Mouse (Mus musculus): ENCODE measurements around the gene Zcchc24. TPM values are rescaled to one million over a fixed set of nuclear protein-coding genes. Genes with fewer than 3 reads are reported as not detected.

Gene Zcchc24
- polyA plus RNA-seq, 1 experiment from 2014 or later = 29.0 TPM

DNA sequence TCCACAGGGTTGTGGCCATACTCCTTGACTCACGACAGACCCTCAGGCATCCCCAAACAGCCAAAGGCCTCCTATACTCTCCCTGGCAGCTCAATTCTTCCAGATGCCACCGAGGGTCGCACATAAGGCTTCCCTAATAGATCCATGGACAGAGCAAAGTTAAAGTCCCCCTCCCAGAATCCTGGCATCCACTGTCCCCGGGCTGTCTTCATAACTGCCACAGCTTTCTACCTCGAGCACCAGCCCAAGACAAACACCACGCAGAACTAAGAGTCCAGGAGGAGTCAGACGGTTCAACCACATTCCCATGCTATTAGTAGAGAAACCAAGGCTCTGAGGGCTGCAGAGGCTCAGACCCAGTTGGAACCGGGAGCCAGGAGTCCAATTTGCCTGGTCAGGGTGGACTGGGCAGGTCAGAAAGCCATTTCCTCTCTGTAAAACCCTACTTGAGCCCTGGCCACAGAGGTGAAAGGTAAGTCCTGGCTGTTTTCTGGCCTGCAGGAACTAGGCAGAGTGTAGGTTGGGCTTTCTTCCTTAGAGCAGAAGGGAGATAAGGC, 8.8 kb downstream of the Zcchc24 start:
- ChIA-PET POLR2A (interaction anchor here (1.9 kb wide), 1 partner anchor 8 kb away, joined by 7 read pairs; the partner anchor contains the start of gene Zcchc24), CTCF (no interaction called here)
- DNase-seq (ENCODE audit: low read depth, low spot score) (no peak), ATAC-seq (peak; percentile 25)
- H3K27me3 ChIP-seq = no peaks in the 10 kb centered on the region
- no peak for TF ChIP-seq CTCF (IDR thresholded peaks at IDR 0.05)
- in situ Hi-C loops (cut with MboI; ENCODE audit: low pct_unique_long_range_greater_than_20kb) = no loop called here

DNA sequence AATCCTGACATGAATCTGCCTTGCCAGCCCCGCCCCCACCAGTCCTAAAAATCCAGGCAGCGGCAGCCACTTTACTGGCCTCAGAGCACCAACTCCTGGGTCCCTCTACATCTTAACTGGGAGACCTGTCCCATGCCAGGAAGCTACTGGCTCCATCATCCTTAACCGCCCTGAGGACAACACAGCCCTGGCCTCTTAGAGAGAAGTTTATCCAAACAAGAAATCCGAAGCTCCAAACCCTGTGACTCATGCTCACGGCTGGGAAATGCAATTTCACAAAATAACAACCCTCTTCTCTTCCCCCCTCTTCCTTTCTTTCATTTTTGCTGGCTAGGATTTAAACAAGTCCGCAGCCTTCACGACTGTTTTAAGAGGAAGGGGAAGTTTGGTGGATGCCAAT, 9.3 kb downstream of the Zcchc24 start:
- no peaks in the 10 kb centered on the region for H3K27me3 ChIP-seq
- CTCF ChIA-PET = no interaction called here
- in situ Hi-C loops (cut with MboI; ENCODE audit: low pct_unique_long_range_greater_than_20kb) = no loop called here
- no peak for TF ChIP-seq CTCF (IDR thresholded peaks at IDR 0.05)
- ATAC-seq (peak; percentile 36), DNase-seq (ENCODE audit: low read depth, low spot score) (no peak)
- POLR2A ChIA-PET = interaction anchor here (1.4 to 1.9 kb wide), 2 partner anchors 9 to 11 kb away, joined by 3 to 7 read pairs; partner anchors contain the start of gene Zcchc24

DNA sequence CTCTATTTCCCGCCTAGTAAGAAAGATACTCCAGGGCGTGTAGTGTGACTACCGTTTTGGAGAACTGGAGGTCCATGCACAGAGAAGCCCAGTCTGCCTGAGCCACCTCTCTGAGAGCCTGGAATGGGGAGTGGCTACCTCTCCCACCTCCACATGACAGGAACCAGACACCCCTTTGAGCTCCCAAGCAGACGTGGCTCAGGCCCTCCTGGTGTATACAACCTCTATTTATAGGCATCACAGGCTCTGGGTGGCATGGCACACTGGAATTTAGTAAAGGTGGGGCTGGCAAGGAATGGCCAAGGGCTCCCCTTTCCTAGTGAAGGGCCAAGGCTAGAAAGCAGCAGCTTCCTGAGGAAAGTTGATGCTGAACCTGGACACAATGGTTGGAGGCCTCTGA, 10.9 kb downstream of the Zcchc24 start:
- CTCF ChIA-PET = no interaction called here
- in situ Hi-C loops (cut with MboI; ENCODE audit: low pct_unique_long_range_greater_than_20kb) = no loop called here
- ATAC-seq = no peak
- H3K27me3 ChIP-seq = no peaks in the 10 kb centered on the region
- POLR2A ChIA-PET = no interaction called here
- TF ChIP-seq CTCF (IDR thresholded peaks at IDR 0.05) = no peak
- DNase-seq (ENCODE audit: low read depth, low spot score) = no peak

DNA sequence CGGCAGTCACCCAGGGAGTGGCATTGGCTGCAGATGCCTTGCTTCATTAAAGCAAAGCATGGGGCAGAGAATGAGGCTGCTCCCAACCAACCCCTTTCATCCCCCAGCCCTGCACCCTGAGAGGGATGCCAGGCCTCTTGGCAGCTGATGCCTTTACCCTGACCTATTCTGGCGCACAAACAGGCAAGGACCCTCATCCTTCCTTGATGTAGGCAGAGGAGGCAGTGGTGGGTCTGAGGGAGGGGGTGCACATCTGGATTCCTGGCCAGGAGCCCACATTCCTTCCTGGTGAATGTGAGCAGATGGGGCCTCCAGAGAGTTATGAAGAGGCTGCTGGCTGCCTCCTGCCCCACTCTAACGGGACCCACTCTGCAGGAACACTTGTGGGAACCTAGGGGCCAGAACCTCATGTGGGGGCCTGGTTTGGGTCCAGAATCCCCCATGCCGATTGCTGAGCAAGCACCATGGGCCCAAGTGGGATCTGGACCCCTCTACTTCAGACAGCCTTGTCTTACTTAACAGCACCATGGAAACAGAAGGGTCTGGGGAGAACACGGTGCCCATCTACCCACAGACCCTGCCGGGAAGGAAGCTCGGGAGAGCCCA, 12.4 kb downstream of the Zcchc24 start:
- TF ChIP-seq CTCF (IDR thresholded peaks at IDR 0.05) = no peak
- ChIA-PET POLR2A (interaction anchor here (0.7 kb wide), 1 partner anchor 13 kb away, joined by 6 read pairs; the partner anchor contains the start of gene Zcchc24), CTCF (no interaction called here)
- in situ Hi-C loops (cut with MboI; ENCODE audit: low pct_unique_long_range_greater_than_20kb) = no loop called here
- ATAC-seq = peak; percentile 1
- no peaks in the 10 kb centered on the region for H3K27me3 ChIP-seq
- no peak for DNase-seq (ENCODE audit: low read depth, low spot score)

DNA sequence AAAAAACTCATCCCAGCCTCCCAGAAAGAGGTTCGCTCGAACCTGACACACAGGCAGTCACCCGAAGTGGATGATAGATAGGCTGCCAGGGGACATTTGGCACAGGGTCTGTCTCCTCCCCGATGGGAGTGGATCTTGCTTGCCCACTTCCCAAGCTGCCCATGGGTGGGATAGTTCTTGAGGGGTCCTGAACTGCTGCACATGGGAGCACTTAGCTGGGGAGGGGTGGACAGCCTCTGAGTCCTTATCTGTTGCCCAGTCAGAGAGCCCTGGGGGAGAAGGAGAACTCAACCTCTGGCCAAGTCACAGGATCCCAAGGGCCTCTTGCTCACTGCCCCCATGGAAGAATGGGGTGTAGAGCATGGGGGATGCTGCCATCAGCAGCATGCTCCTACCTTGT, 13.3 kb downstream of the Zcchc24 start:
- CTCF ChIA-PET = no interaction called here
- in situ Hi-C loops (cut with MboI; ENCODE audit: low pct_unique_long_range_greater_than_20kb) = no loop called here
- ATAC-seq = no peak
- POLR2A ChIA-PET = no interaction called here
- no peak for TF ChIP-seq CTCF (IDR thresholded peaks at IDR 0.05)
- no peak for DNase-seq (ENCODE audit: low read depth, low spot score)
- H3K27me3 ChIP-seq = no peaks in the 10 kb centered on the region

DNA sequence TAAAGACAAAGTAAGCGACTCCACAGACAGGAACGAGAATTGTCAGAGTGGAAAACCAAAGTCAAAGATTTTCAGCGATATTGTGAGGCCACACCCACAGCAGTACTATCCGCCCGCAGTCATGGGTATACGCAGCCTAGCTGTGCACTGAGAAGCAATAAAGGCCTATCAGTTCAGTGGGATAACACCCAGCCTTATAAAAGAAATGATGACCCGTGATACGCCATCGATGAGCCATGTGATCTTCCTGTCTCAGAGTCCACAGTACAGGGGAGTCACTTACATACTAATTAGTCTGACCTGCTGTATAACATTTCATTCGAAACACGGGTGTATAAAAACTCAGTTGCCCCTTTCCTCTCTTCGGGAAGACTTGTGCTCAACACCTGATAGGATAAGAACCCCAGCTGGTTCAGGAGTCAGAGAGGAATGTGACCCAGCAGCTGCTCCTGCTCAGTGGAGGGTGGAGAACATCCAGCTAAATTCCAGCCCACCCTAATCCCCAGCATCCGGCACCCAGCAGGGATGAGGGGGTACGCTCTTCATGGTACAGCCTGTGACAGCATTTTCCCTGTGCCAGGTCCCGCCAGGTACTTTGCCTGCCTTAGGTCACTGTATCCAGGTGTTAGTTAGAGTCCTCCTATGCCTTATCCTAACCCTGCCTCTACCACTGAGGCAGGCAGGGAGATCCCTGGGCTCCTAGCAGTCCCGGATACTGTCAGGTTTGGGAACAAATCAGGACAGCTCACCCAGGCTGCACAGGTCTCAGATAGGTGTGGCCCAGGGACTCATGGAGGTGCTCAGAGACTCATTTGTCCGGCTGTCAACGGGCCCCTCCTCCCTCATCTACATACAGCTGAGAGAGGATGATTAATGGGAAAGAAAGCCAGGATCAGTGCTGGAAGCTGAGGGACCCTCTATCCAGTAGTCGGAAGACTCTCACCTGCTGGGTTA, 14.0 kb downstream of the Zcchc24 start:
- ChIA-PET CTCF (no interaction called here), POLR2A (no interaction called here)
- DNase-seq (ENCODE audit: low read depth, low spot score) (no peak), ATAC-seq (no peak)
- in situ Hi-C loops (cut with MboI; ENCODE audit: low pct_unique_long_range_greater_than_20kb) = no loop called here
- H3K27me3 ChIP-seq = no peaks in the 10 kb centered on the region
- TF ChIP-seq CTCF (IDR thresholded peaks at IDR 0.05) = no peak

DNA sequence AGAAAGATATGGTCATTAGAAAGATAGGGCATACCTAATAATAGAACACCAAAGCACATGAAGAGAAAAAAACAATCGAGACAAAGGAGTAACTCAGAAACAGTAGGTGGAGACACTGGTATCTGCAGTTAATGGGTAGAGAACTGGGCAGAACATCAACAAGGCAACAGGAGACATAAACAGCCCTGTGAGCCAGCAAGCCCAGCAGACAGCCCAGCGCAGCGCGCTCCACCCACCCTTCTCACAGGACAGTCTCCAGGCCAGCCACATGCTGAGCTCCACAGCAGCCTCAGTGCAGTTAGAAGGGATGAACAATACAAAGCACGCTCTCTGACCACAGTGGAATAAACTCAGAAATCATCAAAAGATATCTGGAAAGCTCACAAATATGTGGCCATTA, 15.8 kb downstream of the Zcchc24 start:
- ChIA-PET CTCF (interaction anchor here (1.7 kb wide), 1 partner anchor 12 kb away, joined by 4 read pairs; no protein-coding TSS in a partner anchor), POLR2A (no interaction called here)
- DNase-seq (ENCODE audit: low read depth, low spot score) (no peak), ATAC-seq (no peak)
- H3K27me3 ChIP-seq = no peaks in the 10 kb centered on the region
- in situ Hi-C loops (cut with MboI; ENCODE audit: low pct_unique_long_range_greater_than_20kb) = no loop called here
- no peak for TF ChIP-seq CTCF (IDR thresholded peaks at IDR 0.05)

DNA sequence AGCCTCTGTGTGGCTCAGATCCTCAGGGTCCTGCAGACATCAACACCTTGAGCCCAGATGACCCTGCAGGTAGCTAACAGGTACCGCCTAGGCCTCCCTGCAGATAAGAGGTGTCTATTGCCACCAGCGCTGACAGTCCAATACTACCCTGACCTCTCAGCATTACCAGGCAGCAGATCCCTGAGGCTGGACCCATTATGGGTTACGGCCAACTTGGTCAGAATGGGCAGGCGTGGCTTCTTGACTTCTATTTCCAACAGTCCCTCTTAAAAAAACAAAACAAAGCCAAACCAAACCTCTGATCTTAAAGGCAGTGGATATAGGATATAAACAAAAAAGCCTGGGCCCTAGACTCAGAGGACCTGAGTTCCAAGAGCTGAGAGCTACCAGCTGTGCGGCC, 17.8 kb downstream of the Zcchc24 start:
- no peak for ATAC-seq
- in situ Hi-C loops (cut with MboI; ENCODE audit: low pct_unique_long_range_greater_than_20kb) = no loop called here
- H3K27me3 ChIP-seq = no peaks in the 10 kb centered on the region
- no peak for TF ChIP-seq CTCF (IDR thresholded peaks at IDR 0.05)
- CTCF ChIA-PET = interaction anchor here (0.9 to 1.6 kb wide), 3 partner anchors 12 to 81 kb away, joined by 3 to 6 read pairs (median 4); no protein-coding TSS in a partner anchor
- POLR2A ChIA-PET = interaction anchor here (0.6 to 1.1 kb wide), 2 partner anchors 11 to 1552 kb away, joined by 3 read pairs; no protein-coding TSS in a partner anchor
- DNase-seq (ENCODE audit: low read depth, low spot score) = no peak

DNA sequence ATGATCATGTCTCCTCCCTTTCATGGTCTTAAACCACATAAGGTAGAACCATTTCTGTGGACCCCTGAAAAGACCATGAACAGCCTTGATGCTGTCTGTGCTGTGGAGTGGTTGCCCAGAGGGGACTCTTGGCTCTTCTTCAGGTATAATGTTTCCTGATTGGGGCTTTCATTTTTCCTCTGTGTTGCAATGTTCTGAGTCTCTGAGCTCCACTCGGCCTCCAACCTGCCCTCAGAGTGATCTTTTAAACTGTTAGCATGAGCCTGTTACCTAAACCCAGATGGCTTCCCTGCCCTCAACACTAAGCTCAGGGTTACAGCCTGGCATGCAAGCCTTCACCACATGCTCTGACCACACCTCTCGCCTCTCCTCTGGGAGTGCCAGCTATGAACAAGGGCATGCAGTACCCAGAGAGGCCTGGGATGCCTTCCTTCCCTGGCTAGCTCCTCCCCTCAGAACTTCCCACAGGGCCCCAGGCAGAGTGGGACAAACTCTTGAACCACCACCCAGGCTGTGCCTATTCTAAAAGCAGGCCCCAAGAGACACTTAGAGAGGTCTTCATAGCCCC, 18.3 kb downstream of the Zcchc24 start:
- no peak for TF ChIP-seq CTCF (IDR thresholded peaks at IDR 0.05)
- ATAC-seq = no peak
- CTCF ChIA-PET = interaction anchor here (0.9 to 1.6 kb wide), 3 partner anchors 11 to 82 kb away, joined by 3 to 6 read pairs (median 4); no protein-coding TSS in a partner anchor
- DNase-seq (ENCODE audit: low read depth, low spot score) = no peak
- no peaks in the 10 kb centered on the region for H3K27me3 ChIP-seq
- in situ Hi-C loops (cut with MboI; ENCODE audit: low pct_unique_long_range_greater_than_20kb) = no loop called here
- POLR2A ChIA-PET = no interaction called here

DNA sequence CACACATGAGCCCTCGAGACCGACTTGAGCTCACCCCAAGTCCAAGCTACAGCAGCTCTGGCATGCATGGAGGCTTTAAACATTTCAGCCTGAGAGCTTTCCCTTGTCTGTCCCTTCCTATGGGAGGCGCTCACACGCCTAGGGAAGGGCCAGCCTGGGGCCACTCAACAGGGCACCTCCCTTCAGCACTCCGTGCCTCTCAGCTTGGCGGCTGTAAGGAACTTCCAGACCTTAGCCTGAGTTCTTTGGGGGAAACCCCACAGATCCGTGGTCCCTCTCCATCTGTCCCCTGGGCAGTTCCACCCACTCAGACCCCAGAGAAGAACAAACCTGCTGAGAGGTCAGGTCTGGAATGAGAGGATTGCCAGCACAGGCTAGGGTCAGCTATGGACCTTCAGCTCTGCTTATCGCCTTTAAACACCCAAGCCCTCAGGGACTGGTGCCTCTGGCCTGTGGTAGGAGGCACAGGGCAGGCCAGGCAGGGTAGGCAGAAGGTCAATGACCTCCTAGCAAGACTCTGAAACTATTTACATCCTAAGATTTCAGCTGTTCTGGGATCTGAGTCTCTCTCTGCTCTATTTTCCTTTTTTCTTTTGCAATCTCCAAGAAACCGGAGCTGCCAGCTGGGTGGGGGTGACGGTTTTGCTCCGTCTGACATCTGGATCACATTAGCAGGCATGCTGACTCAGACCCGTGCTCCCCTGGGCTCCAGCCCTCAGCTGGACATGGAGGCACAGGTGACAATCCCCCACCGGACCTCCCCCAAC, 19.5 kb downstream of the Zcchc24 start:
- no peak for TF ChIP-seq CTCF (IDR thresholded peaks at IDR 0.05)

More for the DNA sequence above, 19.5 kb downstream of the Zcchc24 start:
- DNase-seq (ENCODE audit: low read depth, low spot score) (no peak), ATAC-seq (no peak)
- POLR2A ChIA-PET = no interaction called here
- in situ Hi-C loops (cut with MboI; ENCODE audit: low pct_unique_long_range_greater_than_20kb) = no loop called here
- CTCF ChIA-PET = interaction anchor here (1.0 to 1.3 kb wide), 3 partner anchors 14 to 51 kb away, joined by 3 read pairs; no protein-coding TSS in a partner anchor
- no peaks in the 10 kb centered on the region for H3K27me3 ChIP-seq

All from Patski (cell line).